Mouse (Mus musculus): ENCODE measurements at regions not wholly inside any gene's neighbourhood (a gene's known extent, or its start where the extent isn't known, plus 50 kb on each side); places are given as distances from the start of the nearest gene placed in this dataset.
"Not testable (repeated sequence)": the region's sequence is repeated elsewhere in the genome, so short reads cannot be mapped to it uniquely, and the experiment has no call there.

- not testable (repeated sequence) for H3K9ac ChIP-seq (ENCODE audit: low read depth, poor library complexity, severe bottlenecking); H3K27ac ChIP-seq (ENCODE audit: insufficient read depth, low read length); H3K4me1 ChIP-seq (ENCODE audit: control insufficient read depth, insufficient read depth, low read length); H3K9me3 ChIP-seq (replicated peaks; ENCODE audit: control insufficient read depth, insufficient read depth, low read length, poor library complexity, severe bottlenecking); H3K27me3 ChIP-seq (ENCODE audit: control insufficient read depth, insufficient read depth, low read length, poor library complexity, severe bottlenecking); H3K4me3 ChIP-seq (ENCODE audit: low read depth, low read length); H3K36me3 ChIP-seq (ENCODE audit: control insufficient read depth, insufficient read depth, low read length, poor library complexity, severe bottlenecking)
Measured at GRCm38 (mm10) chr13:50314001-50314400, 63.9 kb upstream of the Gm906 start.

- H3K9me3 ChIP-seq (replicated peaks; ENCODE audit: control insufficient read depth, insufficient read depth, low read length, poor library complexity, severe bottlenecking), result no peaks in the 10 kb centered on the region
- no peaks in the 10 kb centered on the region for H3K36me3 ChIP-seq (ENCODE audit: control insufficient read depth, insufficient read depth, low read length, poor library complexity, severe bottlenecking)
- H3K27ac ChIP-seq (ENCODE audit: insufficient read depth, low read length), result no peak overlapping the region
- H3K4me1 ChIP-seq (ENCODE audit: control insufficient read depth, insufficient read depth, low read length), result no peaks in the 10 kb centered on the region
- TF ChIP-seq EP300 (IDR thresholded peaks at IDR 0.05; ENCODE audit: insufficient read depth, low read depth, low read length) (no peak), POLR2A (IDR thresholded peaks at IDR 0.05; ENCODE audit: insufficient read depth, low read length) (no peak), CTCF (IDR thresholded peaks at IDR 0.05; ENCODE audit: low read depth, low read length) (peak; percentile 56)
- H3K4me3 ChIP-seq (ENCODE audit: low read depth, low read length), result no peak overlapping the region
- H3K27me3 ChIP-seq (ENCODE audit: control insufficient read depth, insufficient read depth, low read length, poor library complexity, severe bottlenecking), result no peaks in the 10 kb centered on the region; the same call in 1 of the 2 replicates
- H3K9ac ChIP-seq (ENCODE audit: low read depth, poor library complexity, severe bottlenecking), result no peak overlapping the region
Measured at GRCm38 (mm10) chr13:50322512-50322911, 72.4 kb upstream of the Gm906 start.

GRCm38 (mm10) chr13:50328614-50329013 lies 78.5 kb upstream of the Gm906 start:
- H3K9me3 ChIP-seq (replicated peaks; ENCODE audit: control insufficient read depth, insufficient read depth, low read length, poor library complexity, severe bottlenecking), result no peaks in the 10 kb centered on the region
- no peaks in the 10 kb centered on the region for H3K27me3 ChIP-seq (ENCODE audit: control insufficient read depth, insufficient read depth, low read length, poor library complexity, severe bottlenecking)
- H3K36me3 ChIP-seq (ENCODE audit: control insufficient read depth, insufficient read depth, low read length, poor library complexity, severe bottlenecking), result no peaks in the 10 kb centered on the region
- H3K4me3 ChIP-seq (ENCODE audit: low read depth, low read length), result no peak overlapping the region
- H3K9ac ChIP-seq (ENCODE audit: low read depth, poor library complexity, severe bottlenecking), result no peak overlapping the region
- no peaks in the 10 kb centered on the region for H3K4me1 ChIP-seq (ENCODE audit: control insufficient read depth, insufficient read depth, low read length)
- H3K27ac ChIP-seq (ENCODE audit: insufficient read depth, low read length), result no peak overlapping the region
- peak; percentile 63 for TF ChIP-seq CTCF (IDR thresholded peaks at IDR 0.05; ENCODE audit: low read depth, low read length)
- no peak for TF ChIP-seq EP300 (IDR thresholded peaks at IDR 0.05; ENCODE audit: insufficient read depth, low read depth, low read length)

GRCm38 (mm10) chr13:50344121-50344520 lies 73.5 kb upstream of the Fbxw17 start:
- no peak overlapping the region for H3K9ac ChIP-seq (ENCODE audit: low read depth, poor library complexity, severe bottlenecking)
- no peaks in the 10 kb centered on the region for H3K36me3 ChIP-seq (ENCODE audit: control insufficient read depth, insufficient read depth, low read length, poor library complexity, severe bottlenecking)
- H3K9me3 ChIP-seq (replicated peaks; ENCODE audit: control insufficient read depth, insufficient read depth, low read length, poor library complexity, severe bottlenecking), result peaks cover 6% of the 10 kb centered on the region
- no peak overlapping the region for H3K4me3 ChIP-seq (ENCODE audit: low read depth, low read length)
- H3K27ac ChIP-seq (ENCODE audit: insufficient read depth, low read length), result no peak overlapping the region
- no peaks in the 10 kb centered on the region for H3K27me3 ChIP-seq (ENCODE audit: control insufficient read depth, insufficient read depth, low read length, poor library complexity, severe bottlenecking)
- no peaks in the 10 kb centered on the region for H3K4me1 ChIP-seq (ENCODE audit: control insufficient read depth, insufficient read depth, low read length)
- no peak for TF ChIP-seq CTCF (IDR thresholded peaks at IDR 0.05; ENCODE audit: low read depth, low read length)
- no peak for TF ChIP-seq POLR2A (IDR thresholded peaks at IDR 0.05; ENCODE audit: insufficient read depth, low read length)
- no peak for TF ChIP-seq EP300 (IDR thresholded peaks at IDR 0.05; ENCODE audit: insufficient read depth, low read depth, low read length)

- H3K36me3 ChIP-seq (ENCODE audit: control insufficient read depth, insufficient read depth, low read length, poor library complexity, severe bottlenecking), result no peaks in the 10 kb centered on the region
- H3K4me3 ChIP-seq (ENCODE audit: low read depth, low read length), result no peak overlapping the region
- TF ChIP-seq CTCF (IDR thresholded peaks at IDR 0.05; ENCODE audit: low read depth, low read length) (no peak), POLR2A (IDR thresholded peaks at IDR 0.05; ENCODE audit: insufficient read depth, low read length) (no peak), EP300 (IDR thresholded peaks at IDR 0.05; ENCODE audit: insufficient read depth, low read depth, low read length) (no peak)
- H3K27me3 ChIP-seq (ENCODE audit: control insufficient read depth, insufficient read depth, low read length, poor library complexity, severe bottlenecking), result no peaks in the 10 kb centered on the region
- H3K9ac ChIP-seq (ENCODE audit: low read depth, poor library complexity, severe bottlenecking), result no peak overlapping the region
- H3K4me1 ChIP-seq (ENCODE audit: control insufficient read depth, insufficient read depth, low read length), result peaks cover 3% of the 10 kb centered on the region
- H3K9me3 ChIP-seq (replicated peaks; ENCODE audit: control insufficient read depth, insufficient read depth, low read length, poor library complexity, severe bottlenecking), result no peaks in the 10 kb centered on the region
- no peak overlapping the region for H3K27ac ChIP-seq (ENCODE audit: insufficient read depth, low read length)
Measured at GRCm38 (mm10) chr13:50351946-50352345, 65.7 kb upstream of the Fbxw17 start.

GRCm38 (mm10) chr13:50355265-50355664 lies 62.4 kb upstream of the Fbxw17 start:
- Histone ChIP-seq H3K27me3 (ENCODE audit: control insufficient read depth, insufficient read depth, low read length, poor library complexity, severe bottlenecking) (no peaks in the 10 kb centered on the region), H3K9ac (ENCODE audit: low read depth, poor library complexity, severe bottlenecking) (no peak overlapping the region), H3K4me3 (ENCODE audit: low read depth, low read length) (no peak overlapping the region), H3K4me1 (ENCODE audit: control insufficient read depth, insufficient read depth, low read length) (peaks cover 3% of the 10 kb centered on the region), H3K27ac (ENCODE audit: insufficient read depth, low read length) (no peak overlapping the region), H3K9me3 (replicated peaks; ENCODE audit: control insufficient read depth, insufficient read depth, low read length, poor library complexity, severe bottlenecking) (no peaks in the 10 kb centered on the region), H3K36me3 (ENCODE audit: control insufficient read depth, insufficient read depth, low read length, poor library complexity, severe bottlenecking) (no peaks in the 10 kb centered on the region)
- no peak for TF ChIP-seq POLR2A (IDR thresholded peaks at IDR 0.05; ENCODE audit: insufficient read depth, low read length)
- TF ChIP-seq EP300 (IDR thresholded peaks at IDR 0.05; ENCODE audit: insufficient read depth, low read depth, low read length), result no peak
- no peak for TF ChIP-seq CTCF (IDR thresholded peaks at IDR 0.05; ENCODE audit: low read depth, low read length)
